Mouse (Mus musculus): Measurements from ENCODE around the gene Arntl. TPM values are rescaled to one million over a fixed set of nuclear protein-coding genes. Genes with fewer than 3 reads are reported as not detected.

The Arntl gene
- polyA plus RNA-seq, 1 experiment: 9.5 TPM

- WGBS: 64% methylated on average over 8 of the region's 8 CpGs
- Histone ChIP-seq H3K27ac (ENCODE audit: control insufficient read depth, insufficient read depth, low read depth, low read length, poor library complexity) (no peak overlapping the region), H3K4me1 (ENCODE audit: control insufficient read depth, insufficient read depth, low read length) (no peaks in the 10 kb centered on the region), H3K4me3 (replicated peaks; ENCODE audit: control insufficient read depth, low read depth, low read length) (no peak overlapping the region)
- TF ChIP-seq CTCF (IDR thresholded peaks at IDR 0.05; ENCODE audit: control insufficient read depth, insufficient read depth, low read length): no peak
- TF ChIP-seq POLR2A (IDR thresholded peaks at IDR 0.05; ENCODE audit: borderline replicate concordance, control insufficient read depth, low read depth, low read length): no peak
Observed at GRCm38 (mm10) chr7:113183787-113184186, 23.5 kb upstream of the Arntl start.

- no peaks in the 10 kb centered on the region for H3K4me1 ChIP-seq (ENCODE audit: control insufficient read depth, insufficient read depth, low read length)
- H3K27ac ChIP-seq (ENCODE audit: control insufficient read depth, insufficient read depth, low read depth, low read length, poor library complexity): no peak overlapping the region
- TF ChIP-seq POLR2A (IDR thresholded peaks at IDR 0.05; ENCODE audit: borderline replicate concordance, control insufficient read depth, low read depth, low read length) (no peak), CTCF (IDR thresholded peaks at IDR 0.05; ENCODE audit: control insufficient read depth, insufficient read depth, low read length) (no peak)
Observed at GRCm38 (mm10) chr7:113185056-113185455, 22.2 kb upstream of the Arntl start.

GRCm38 (mm10) chr7:113186041-113186800 is 21.0 kb upstream of the Arntl start:
- H3K4me1 ChIP-seq (ENCODE audit: control insufficient read depth, insufficient read depth, low read length): no peaks in the 10 kb centered on the region
- no peak overlapping the region for H3K27ac ChIP-seq (ENCODE audit: control insufficient read depth, insufficient read depth, low read depth, low read length, poor library complexity)
- WGBS: 79% methylated on average over 10 of the region's 10 CpGs
- TF ChIP-seq POLR2A (IDR thresholded peaks at IDR 0.05; ENCODE audit: borderline replicate concordance, control insufficient read depth, low read depth, low read length) (no peak), CTCF (IDR thresholded peaks at IDR 0.05; ENCODE audit: control insufficient read depth, insufficient read depth, low read length) (no peak)
- H3K4me3 ChIP-seq (replicated peaks; ENCODE audit: control insufficient read depth, low read depth, low read length): no peak overlapping the region

More at GRCm38 (mm10) chr7:113185056-113185455, 22.2 kb upstream of the Arntl start:
- no peak overlapping the region for H3K4me3 ChIP-seq (replicated peaks; ENCODE audit: control insufficient read depth, low read depth, low read length)

- Histone ChIP-seq H3K27ac (ENCODE audit: control insufficient read depth, insufficient read depth, low read depth, low read length, poor library complexity) (no peak overlapping the region), H3K4me1 (ENCODE audit: control insufficient read depth, insufficient read depth, low read length) (no peaks in the 10 kb centered on the region), H3K4me3 (replicated peaks; ENCODE audit: control insufficient read depth, low read depth, low read length) (no peak overlapping the region)
- TF ChIP-seq POLR2A (IDR thresholded peaks at IDR 0.05; ENCODE audit: borderline replicate concordance, control insufficient read depth, low read depth, low read length) (no peak), CTCF (IDR thresholded peaks at IDR 0.05; ENCODE audit: control insufficient read depth, insufficient read depth, low read length) (no peak)
- 60% methylated on average over 2 of the region's 2 CpGs for WGBS
Observed at GRCm38 (mm10) chr7:113188091-113188490, 19.2 kb upstream of the Arntl start.

GRCm38 (mm10) chr7:113188566-113188965 is 18.7 kb upstream of the Arntl start:
- Histone ChIP-seq H3K4me3 (replicated peaks; ENCODE audit: control insufficient read depth, low read depth, low read length) (no peak overlapping the region), H3K4me1 (ENCODE audit: control insufficient read depth, insufficient read depth, low read length) (no peaks in the 10 kb centered on the region), H3K27ac (ENCODE audit: control insufficient read depth, insufficient read depth, low read depth, low read length, poor library complexity) (no peak overlapping the region)
- WGBS: 88% methylated on average over 9 of the region's 9 CpGs
- no peak for TF ChIP-seq CTCF (IDR thresholded peaks at IDR 0.05; ENCODE audit: control insufficient read depth, insufficient read depth, low read length)
- TF ChIP-seq POLR2A (IDR thresholded peaks at IDR 0.05; ENCODE audit: borderline replicate concordance, control insufficient read depth, low read depth, low read length): no peak

- Histone ChIP-seq H3K4me3 (replicated peaks; ENCODE audit: control insufficient read depth, low read depth, low read length) (no peak overlapping the region), H3K4me1 (ENCODE audit: control insufficient read depth, insufficient read depth, low read length) (no peaks in the 10 kb centered on the region), H3K27ac (ENCODE audit: control insufficient read depth, insufficient read depth, low read depth, low read length, poor library complexity) (no peak overlapping the region)
- 59% methylated on average over 1 of the region's 1 CpGs for WGBS
- TF ChIP-seq POLR2A (IDR thresholded peaks at IDR 0.05; ENCODE audit: borderline replicate concordance, control insufficient read depth, low read depth, low read length) (no peak), CTCF (IDR thresholded peaks at IDR 0.05; ENCODE audit: control insufficient read depth, insufficient read depth, low read length) (no peak)
Observed at GRCm38 (mm10) chr7:113191787-113192186, 15.5 kb upstream of the Arntl start.

GRCm38 (mm10) chr7:113192714-113193365 is 14.4 kb upstream of the Arntl start:
- Histone ChIP-seq H3K4me1 (ENCODE audit: control insufficient read depth, insufficient read depth, low read length) (peaks cover 1% of the 10 kb centered on the region), H3K27ac (ENCODE audit: control insufficient read depth, insufficient read depth, low read depth, low read length, poor library complexity) (no peak overlapping the region), H3K4me3 (replicated peaks; ENCODE audit: control insufficient read depth, low read depth, low read length) (no peak overlapping the region)
- TF ChIP-seq CTCF (IDR thresholded peaks at IDR 0.05; ENCODE audit: control insufficient read depth, insufficient read depth, low read length) (no peak), POLR2A (IDR thresholded peaks at IDR 0.05; ENCODE audit: borderline replicate concordance, control insufficient read depth, low read depth, low read length) (no peak)
- 22% methylated on average over 8 of the region's 8 CpGs for WGBS

GRCm38 (mm10) chr7:113193872-113194271 is 13.4 kb upstream of the Arntl start:
- Histone ChIP-seq H3K27ac (ENCODE audit: control insufficient read depth, insufficient read depth, low read depth, low read length, poor library complexity) (no peak overlapping the region), H3K4me1 (ENCODE audit: control insufficient read depth, insufficient read depth, low read length) (peaks cover 1% of the 10 kb centered on the region), H3K4me3 (replicated peaks; ENCODE audit: control insufficient read depth, low read depth, low read length) (no peak overlapping the region)
- TF ChIP-seq CTCF (IDR thresholded peaks at IDR 0.05; ENCODE audit: control insufficient read depth, insufficient read depth, low read length): no peak
- no peak for TF ChIP-seq POLR2A (IDR thresholded peaks at IDR 0.05; ENCODE audit: borderline replicate concordance, control insufficient read depth, low read depth, low read length)

Data from bone marrow, adult 2 months (tissue).